16 mouse cellular contexts compared by ENCODE assay signal in the genomic region with DNA sequence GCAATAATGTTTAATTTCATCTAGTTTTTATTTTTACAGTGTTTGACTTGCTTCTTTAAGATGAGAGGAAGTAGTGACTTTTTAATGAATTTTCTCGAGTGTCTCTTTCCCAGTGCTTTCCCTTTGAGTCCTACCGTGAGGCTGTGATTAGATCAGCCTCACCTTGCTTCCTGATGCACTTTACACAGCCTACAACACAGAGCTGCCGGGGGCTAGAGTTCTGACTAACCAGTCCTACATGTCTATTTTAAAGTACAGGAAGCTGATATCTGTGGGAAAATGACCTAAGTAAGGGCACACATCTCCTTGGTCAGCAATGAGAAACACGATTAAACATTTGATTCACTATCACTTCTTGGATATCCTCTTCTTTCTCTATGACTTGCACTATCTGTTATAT.
DNase-seq lines count a peak whose midpoint lies in the region; ATAC-seq and TF ChIP-seq lines count a peak whose summit lies in the region.
"Had no signal": no experiment of that assay in that cellular context is flagged by ENCODE, and none has a peak within 500 bp of the region (broad histone marks: within the 10 kb centered on the region; RNA-seq: fewer than 3 reads in every experiment).

No protein-coding gene starts in this region.

- TF ChIP-seq CTCF in kidney, adult 2 months (conservative IDR thresholded peaks at IDR 0.05; ENCODE audit: insufficient read depth, insufficient read length, low read depth, low read length) = no peak

- H3K9me3 ChIP-seq in heart, embryonic 15.5 days (replicated peaks) = no peaks in the 10 kb centered on the region
- no peaks in the 10 kb centered on the region for H3K9me3 ChIP-seq in intestine, embryonic 15.5 days
- no peaks in the 10 kb centered on the region for H3K9me3 ChIP-seq in forebrain, embryonic 10.5 days
- H3K9me3 ChIP-seq: hindbrain, embryonic 13.5 days had no signal

- peaks cover 28% of the 10 kb centered on the region for H3K4me1 ChIP-seq in heart, embryonic 15.5 days (replicated peaks)
- peaks cover 15% of the 10 kb centered on the region for H3K4me1 ChIP-seq in intestine, embryonic 15.5 days (replicated peaks)
- H3K4me1 ChIP-seq in forebrain, embryonic 10.5 days = peaks cover 11% of the 10 kb centered on the region
- no peaks in the 10 kb centered on the region for H3K4me1 ChIP-seq in kidney, adult 2 months (ENCODE audit: control insufficient read depth, insufficient read depth, low read length)

- no peak for ATAC-seq in heart, embryonic 15.5 days (replicated peaks; ENCODE audit: insufficient number of reproducible peaks, insufficient read depth, low FRiP score, low read depth)
- peak; percentile 50; the same call in 1 of the 2 replicates for ATAC-seq in intestine, embryonic 15.5 days
- ATAC-seq: CD4-positive, CD25-positive, alpha-beta regulatory T cell, adult 4 months; forebrain, embryonic 16.5 days had no signal

- H3K36me3 ChIP-seq in heart, embryonic 15.5 days = no peaks in the 10 kb centered on the region
- no peaks in the 10 kb centered on the region for H3K36me3 ChIP-seq in intestine, embryonic 15.5 days
- no peaks in the 10 kb centered on the region for H3K36me3 ChIP-seq in forebrain, embryonic 10.5 days (replicated peaks)
- no peaks in the 10 kb centered on the region for H3K36me3 ChIP-seq in kidney, adult 2 months (ENCODE audit: control insufficient read depth, insufficient read depth, low read length)

- H3K4me3 ChIP-seq in heart, embryonic 15.5 days = no peak overlapping the region
- H3K4me3 ChIP-seq in intestine, embryonic 15.5 days (replicated peaks) = no peak overlapping the region
- no peak overlapping the region for H3K4me3 ChIP-seq in forebrain, embryonic 10.5 days
- no peak overlapping the region for H3K4me3 ChIP-seq in kidney, adult 2 months (ENCODE audit: insufficient read depth, low read depth, low read length)
- H3K4me3 ChIP-seq: hindbrain, embryonic 13.5 days; layer of hippocampus, adult 2 months had no signal

- H3K9ac ChIP-seq in heart, embryonic 15.5 days = no peak overlapping the region
- no peak overlapping the region for H3K9ac ChIP-seq in intestine, embryonic 15.5 days
- H3K9ac ChIP-seq: hindbrain, embryonic 13.5 days; liver, embryonic 14.5 days had no signal

- TF ChIP-seq POLR2A in kidney, adult 2 months (IDR thresholded peaks at IDR 0.05; ENCODE audit: low read depth, low read length) = no peak

- no peaks in the 10 kb centered on the region for H3K27me3 ChIP-seq in heart, embryonic 15.5 days
- no peaks in the 10 kb centered on the region for H3K27me3 ChIP-seq in intestine, embryonic 15.5 days (replicated peaks)
- H3K27me3 ChIP-seq in forebrain, embryonic 10.5 days (ENCODE audit: poor library complexity, severe bottlenecking) = peaks cover 6% of the 10 kb centered on the region; the same call in 1 of the 2 replicates
- no peaks in the 10 kb centered on the region for H3K27me3 ChIP-seq in kidney, adult 2 months (replicated peaks; ENCODE audit: control insufficient read depth, insufficient read depth, low read length)
- H3K27me3 ChIP-seq: hindbrain, embryonic 13.5 days had no signal

- WGBS in heart, embryonic 15.5 days = 18% methylated on average over 4 of the region's 4 CpGs
- 21% methylated on average over 4 of the region's 4 CpGs for WGBS in intestine, embryonic 15.5 days
- WGBS in forebrain, embryonic 10.5 days = 77% methylated on average over 4 of the region's 4 CpGs
- 34% methylated on average over 4 of the region's 4 CpGs for WGBS in kidney, adult 2 months

- H3K27ac ChIP-seq in heart, embryonic 15.5 days = 0 out of 2 replicates have a peak overlapping the region, but pooled peaks have one; percentile 12
- 0 out of 2 replicates have a peak overlapping the region, but pooled peaks have one; percentile 5 for H3K27ac ChIP-seq in intestine, embryonic 15.5 days
- H3K27ac ChIP-seq in forebrain, embryonic 10.5 days = no peak overlapping the region
- H3K27ac ChIP-seq in kidney, adult 2 months (ENCODE audit: insufficient read depth, low read depth, low read length) = no peak overlapping the region
- H3K27ac ChIP-seq: layer of hippocampus, adult 2 months; liver, embryonic 14.5 days had no signal

- DNase-seq in heart, postnatal 4 days = no peak
- peak; percentile 42 for DNase-seq in urinary bladder, postnatal 14 days (ENCODE audit: low spot score)
- DNase-seq in urinary bladder, postnatal 4 days (ENCODE audit: low spot score in 2 of 2) = no peak
- DNase-seq in forebrain, embryonic 10.5 days (ENCODE audit: extremely low spot score, low spot score) = no peak
- no peak for DNase-seq in kidney, adult 2 months
- DNase-seq: adrenal gland, adult 8-10 months; kidney, adult 11 months; thymus, postnatal 14 days had no signal

- H3K4me2 ChIP-seq in heart, embryonic 15.5 days = no peak overlapping the region
- 0 out of 2 replicates have a peak overlapping the region, but pooled peaks have one; percentile 5 for H3K4me2 ChIP-seq in intestine, embryonic 15.5 days (replicated peaks)
- H3K4me2 ChIP-seq: hindbrain, embryonic 13.5 days; midbrain, embryonic 11.5 days had no signal

Comparison
In these comparisons a context has a peak if more than half of its experiments do, and no peak if none do; other contexts are left out.
1. H3K27ac ChIP-seq: peak in heart, embryonic 15.5 days (single experiment) and intestine, embryonic 15.5 days (single experiment); none in forebrain, embryonic 10.5 days (single experiment) and kidney, adult 2 months (single experiment).